Mouse (Mus musculus) limb, embryonic 14.5 days (tissue): Measurements from ENCODE around the gene Ubxn11. TPM values are rescaled to one million over a fixed set of nuclear protein-coding genes. Genes with fewer than 3 reads are reported as not detected.
A peak's percentile ranks its signal among the peaks of the same experiment; 100 is the strongest.

Experiments used
- ATAC-seq: fragments of 200-750 bp; cut with Nextera tagmentation; 2 replicates; pipeline ENCODE4 v1.8.0; 2017; ENCODE audit warnings: low read depth, moderate number of reproducible peaks, moderate TSS enrichment; ENCODE audit not compliant: low FRiP score
- DNase-seq: peaks from one replicate; pipeline ENCODE4 v3.0.0-alpha.2; 2015; ENCODE audit warnings: low spot score
- H3K27ac ChIP-seq: fragments of 300-500 bp; sonication (generic); replicated peaks from 2 replicates; pipeline ENCODE4 v1.5.1; 2014; ENCODE audit warnings: low read depth, mild to moderate bottlenecking, low read length, moderate library complexity, mixed read lengths
- H3K27me3 ChIP-seq: fragments of 300-500 bp; sonication (generic); 2 replicates; pipeline ENCODE4 v1.6.1; 2014; ENCODE audit warnings: low read length, mixed read lengths; ENCODE audit not compliant: control insufficient read depth, insufficient read depth
- H3K36me3 ChIP-seq: fragments of 300-500 bp; sonication (generic); 2 replicates; pipeline ENCODE4 v1.6.1; 2014; ENCODE audit warnings: mild to moderate bottlenecking, low read length, moderate library complexity, mixed read lengths; ENCODE audit not compliant: control insufficient read depth, insufficient read depth
- H3K4me1 ChIP-seq: fragments of 300-500 bp; sonication (generic); 2 replicates; pipeline ENCODE4 v1.6.1; 2014; ENCODE audit warnings: antibody characterized with exemption, low read length, mixed read lengths; ENCODE audit not compliant: control insufficient read depth, insufficient read depth
- H3K4me2 ChIP-seq: fragments of 300-500 bp; sonication (generic); replicated peaks from 2 replicates; pipeline ENCODE4 v1.6.1; 2014; ENCODE audit warnings: low read depth, mild to moderate bottlenecking, low read length, moderate library complexity; ENCODE audit not compliant: severe bottlenecking
- H3K4me3 ChIP-seq: fragments of 300-500 bp; sonication (generic); replicated peaks from 2 replicates; pipeline ENCODE4 v1.5.1; 2014; ENCODE audit warnings: low read length
- H3K9ac ChIP-seq: fragments of 300-500 bp; sonication (generic); 2 replicates; pipeline ENCODE4 v1.6.1; 2014; ENCODE audit warnings: mild to moderate bottlenecking, low read depth, low read length, moderate library complexity; ENCODE audit not compliant: severe bottlenecking
- H3K9me3 ChIP-seq: fragments of 300-500 bp; sonication (generic); 2 replicates; pipeline ENCODE4 v1.6.1; 2016; ENCODE audit warnings: low read length; ENCODE audit not compliant: control insufficient read depth
- POLR2A ChIP-seq: fragments of 200-500 bp; IDR thresholded peaks from 2 replicates; pipeline ENCODE4 v1.8.0; 2012; ENCODE audit warnings: inconsistent platforms, mild to moderate bottlenecking, moderate library complexity, borderline replicate concordance; ENCODE audit not compliant: insufficient read depth, insufficient read length; ENCODE audit errors: extremely low read depth
- WGBS: fragments of 180-500 bp; shearing (Covaris S2); extraction: QIAGEN DNeasy Blood & Tissue Kit; methylation state at CpG from one replicate; pipeline ENCODE4 v1.1.7; 2014; 5-methylcytosine and 5-hydroxymethylcytosine counted together
- polyA plus RNA-seq, 2 experiments: library from polyadenylated mRNA; depleted of rRNA in 1 of 2; stranded (reverse) in 1 of 2; unstranded in 1 of 2; fragments of >200 nt; fragmentation: Nextera tagmentation in 1 of 2; extraction: Ambion mirVana in 1 of 2; gene quantifications; 2 replicates each; pipeline versions ENCODE4 v1.2.1 to v1.2.3; 2012 to 2014

Gene Ubxn11
- polyA plus RNA-seq, 2 experiments = 7.6 to 21.9 TPM

DNA sequence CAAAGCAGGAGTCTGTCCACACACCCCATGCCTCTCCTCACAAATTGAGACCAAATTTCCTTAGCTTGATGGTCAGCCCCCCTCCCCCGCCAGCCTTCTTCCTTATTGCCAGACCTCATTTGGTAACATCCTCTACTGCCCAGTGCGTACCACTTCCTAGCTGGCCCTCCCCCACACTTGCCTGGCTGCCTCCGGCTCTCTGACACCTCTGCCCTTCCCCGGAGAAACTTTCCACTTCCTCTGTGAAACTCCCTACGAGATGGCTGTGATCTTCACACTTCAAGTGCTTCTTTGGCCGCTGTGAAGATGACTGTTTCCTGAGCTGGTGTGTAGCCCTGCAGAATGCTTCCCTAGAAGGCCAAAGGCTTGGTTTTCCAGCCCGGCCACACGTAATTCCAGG lies 3.7 kb upstream of the Ubxn11 start:
- H3K4me1 ChIP-seq = no peaks in the 10 kb centered on the region
- WGBS = 39% methylated on average over 8 of the region's 8 CpGs
- no peaks in the 10 kb centered on the region for H3K27me3 ChIP-seq
- H3K9me3 ChIP-seq = no peaks in the 10 kb centered on the region
- H3K9ac ChIP-seq = no peak overlapping the region
- no peak overlapping the region for H3K27ac ChIP-seq
- H3K36me3 ChIP-seq = no peaks in the 10 kb centered on the region
- no peak overlapping the region for H3K4me2 ChIP-seq
- DNase-seq = no peak
- TF ChIP-seq POLR2A = no peak
- H3K4me3 ChIP-seq = no peak overlapping the region
- no peak for ATAC-seq

- Histone ChIP-seq H3K4me2 (no peak overlapping the region), H3K27me3 (no peaks in the 10 kb centered on the region), H3K36me3 (no peaks in the 10 kb centered on the region), H3K27ac (no peak overlapping the region), H3K4me3 (no peak overlapping the region), H3K9ac (no peak overlapping the region), H3K9me3 (no peaks in the 10 kb centered on the region), H3K4me1 (no peaks in the 10 kb centered on the region)
- WGBS = 67% methylated on average over 4 of the region's 4 CpGs
- no peak for TF ChIP-seq POLR2A
- DNase-seq (no peak), ATAC-seq (no peak)
Measured at GRCm38 (mm10) chr4:134100245-134100644, 2.1 kb upstream of the Ubxn11 start.

DNA sequence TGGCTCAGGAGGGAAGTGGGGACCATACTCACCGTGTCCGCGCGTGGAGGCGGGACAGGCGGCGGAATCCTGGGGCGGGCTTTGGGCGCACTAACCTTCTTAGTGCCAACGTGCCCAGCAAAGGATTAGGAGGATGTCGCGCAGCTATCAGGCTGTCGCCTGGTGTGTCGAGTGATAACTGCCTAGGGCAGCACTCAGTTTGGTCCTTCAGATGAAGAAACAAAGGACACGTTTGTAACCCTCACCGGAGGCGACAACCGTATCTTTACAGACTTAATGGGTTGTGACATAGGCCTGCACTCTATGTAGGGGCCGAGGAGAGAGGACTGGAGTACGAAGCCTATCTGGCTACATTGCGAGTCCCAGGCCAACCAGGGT lies 361 bp downstream of the Ubxn11 start:
- no peak overlapping the region for H3K27ac ChIP-seq
- WGBS = 4% methylated on average over 19 of the region's 21 CpGs
- peak overlapping the region; percentile 57 for H3K9ac ChIP-seq
- H3K4me1 ChIP-seq = no peaks in the 10 kb centered on the region
- no peaks in the 10 kb centered on the region for H3K36me3 ChIP-seq
- DNase-seq (no peak), ATAC-seq (peak; percentile 35; the same call in 1 of the 2 replicates)
- no peaks in the 10 kb centered on the region for H3K27me3 ChIP-seq
- H3K4me3 ChIP-seq = peak overlapping the region; percentile 64
- H3K4me2 ChIP-seq = peak overlapping the region; percentile 79
- no peak for TF ChIP-seq POLR2A
- no peaks in the 10 kb centered on the region for H3K9me3 ChIP-seq

- no peak overlapping the region for H3K4me3 ChIP-seq
- no peaks in the 10 kb centered on the region for H3K4me1 ChIP-seq
- 73% methylated on average over 7 of the region's 7 CpGs for WGBS
- ATAC-seq (no peak), DNase-seq (no peak)
- no peak overlapping the region for H3K27ac ChIP-seq
- no peak overlapping the region for H3K9ac ChIP-seq
- no peak for TF ChIP-seq POLR2A
- no peaks in the 10 kb centered on the region for H3K9me3 ChIP-seq
- H3K27me3 ChIP-seq = no peaks in the 10 kb centered on the region
- H3K4me2 ChIP-seq = no peak overlapping the region
- no peaks in the 10 kb centered on the region for H3K36me3 ChIP-seq
Measured at GRCm38 (mm10) chr4:134106105-134106504, 3.7 kb downstream of the Ubxn11 start.

DNA sequence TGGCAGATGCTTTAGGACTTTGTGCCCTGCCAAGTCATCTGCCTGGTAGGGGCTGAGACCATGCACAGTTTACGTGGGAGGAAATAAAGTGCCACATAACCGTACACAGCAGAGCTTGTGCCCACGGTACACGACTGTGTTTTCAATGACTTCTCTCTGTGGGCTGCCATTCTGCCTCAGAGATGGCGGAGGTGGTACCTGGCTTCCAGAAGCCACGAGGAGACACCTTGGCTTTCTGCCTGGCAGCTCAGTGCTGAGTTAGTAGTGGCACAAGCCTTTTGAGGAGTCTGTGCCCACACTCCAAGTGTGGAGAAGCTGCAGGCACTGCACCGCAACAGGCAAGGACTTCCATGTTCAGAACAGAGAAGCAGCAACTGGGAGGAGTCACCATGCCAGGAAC lies 5.4 kb downstream of the Ubxn11 start:
- 81% methylated on average over 7 of the region's 7 CpGs for WGBS

DNA sequence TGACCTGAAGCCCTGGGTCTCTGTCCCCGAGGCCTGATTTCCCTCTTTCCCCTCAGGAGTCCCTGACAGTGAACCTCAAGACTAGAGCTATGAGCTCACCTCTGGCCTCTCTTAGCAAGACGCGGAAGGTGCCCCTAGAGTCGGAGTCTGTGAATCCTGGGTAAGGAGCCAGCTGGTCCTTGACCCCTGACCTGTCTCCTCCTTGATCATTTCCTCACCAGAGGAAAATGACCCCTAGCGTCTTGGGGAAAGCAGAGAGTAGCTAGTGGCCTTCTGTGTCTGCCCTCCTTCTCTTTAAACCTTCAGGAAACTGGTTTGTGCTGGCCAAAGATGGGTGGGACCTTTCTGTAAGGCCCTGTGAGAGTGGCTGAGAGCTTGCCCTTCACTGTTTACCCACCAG lies 5.8 kb downstream of the Ubxn11 start:
- ATAC-seq = no peak

More for the DNA sequence above, 5.4 kb downstream of the Ubxn11 start:
- Histone ChIP-seq H3K27me3 (no peaks in the 10 kb centered on the region), H3K4me2 (no peak overlapping the region), H3K9ac (no peak overlapping the region), H3K4me3 (no peak overlapping the region), H3K9me3 (no peaks in the 10 kb centered on the region), H3K4me1 (no peaks in the 10 kb centered on the region), H3K27ac (no peak overlapping the region), H3K36me3 (no peaks in the 10 kb centered on the region)
- TF ChIP-seq POLR2A = no peak
- DNase-seq (no peak), ATAC-seq (no peak)

More for the DNA sequence above, 5.8 kb downstream of the Ubxn11 start:
- no peak overlapping the region for H3K4me2 ChIP-seq
- no peaks in the 10 kb centered on the region for H3K36me3 ChIP-seq
- DNase-seq = no peak
- H3K4me1 ChIP-seq = no peaks in the 10 kb centered on the region; the same call in 1 of the 2 replicates
- TF ChIP-seq POLR2A = no peak
- H3K9me3 ChIP-seq = no peaks in the 10 kb centered on the region
- H3K9ac ChIP-seq = no peak overlapping the region
- H3K27ac ChIP-seq = no peak overlapping the region
- H3K27me3 ChIP-seq = no peaks in the 10 kb centered on the region
- H3K4me3 ChIP-seq = no peak overlapping the region
- 20% methylated on average over 5 of the region's 5 CpGs for WGBS
